Mouse (Mus musculus): ENCODE results near the gene Kcnmb4. TPM values are rescaled to one million over a fixed set of nuclear protein-coding genes. Genes with fewer than 3 reads are reported as not detected.

Gene Kcnmb4
- total RNA-seq, 2 experiments from 2014 or later, result 73.2 to 78.4 TPM

GRCm38 (mm10) chr10:116382826-116383685, 90.6 kb downstream of the Kcnmb4 start:
- TF ChIP-seq CTCF (conservative IDR thresholded peaks at IDR 0.05), result no peak
- H3K4me3 ChIP-seq, result no peak overlapping the region
- H3K27ac ChIP-seq, result no peak overlapping the region
- no peak for DNase-seq (ENCODE audit: low spot score in 2 of 2)

DNA sequence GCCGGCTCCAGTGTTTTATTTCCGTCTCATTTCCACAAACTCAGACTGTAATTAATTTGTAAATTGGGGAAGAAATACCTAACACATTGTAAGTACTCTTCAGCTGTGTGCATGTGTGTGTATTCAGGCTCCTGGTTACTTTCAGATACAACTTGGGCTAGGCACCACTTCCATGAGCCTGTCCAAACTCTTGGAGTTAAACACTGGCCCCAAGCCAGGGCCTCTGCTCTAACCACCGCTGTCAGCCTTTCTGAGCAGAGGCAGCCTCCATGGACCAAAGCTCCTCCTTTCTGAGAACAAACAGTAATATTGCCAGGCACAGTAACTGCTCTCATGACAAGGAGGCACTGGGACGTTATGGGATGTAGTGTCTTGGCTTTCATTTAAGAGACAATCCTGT, 96.8 kb downstream of the Kcnmb4 start:
- no peak for DNase-seq (ENCODE audit: low spot score in 2 of 2)
- H3K27ac ChIP-seq, result no peak overlapping the region
- H3K4me3 ChIP-seq, result no peak overlapping the region
- no peak for TF ChIP-seq CTCF (conservative IDR thresholded peaks at IDR 0.05)

DNA sequence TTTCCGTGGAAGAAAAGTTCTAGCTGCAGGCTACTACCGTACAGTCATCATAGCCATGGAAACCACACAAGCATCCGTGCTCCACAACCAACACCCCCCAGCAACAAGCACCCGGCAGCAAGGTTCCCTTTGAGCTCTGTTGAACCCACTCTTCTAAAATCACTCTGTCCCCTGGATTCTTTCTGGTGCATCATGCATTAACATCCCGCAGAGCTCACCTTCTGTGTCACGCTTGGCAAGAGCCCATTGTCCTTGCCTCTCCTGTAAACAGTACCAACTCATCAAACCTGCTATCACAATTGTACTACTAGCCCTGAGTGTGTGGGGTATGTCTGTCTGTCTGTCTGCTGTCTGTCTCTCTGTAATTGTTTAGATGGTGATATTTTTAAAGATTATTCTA, 99.6 kb downstream of the Kcnmb4 start:
- TF ChIP-seq CTCF (conservative IDR thresholded peaks at IDR 0.05), result no peak
- Histone ChIP-seq H3K4me3 (no peak overlapping the region), H3K27ac (no peak overlapping the region)
- no peak for DNase-seq (ENCODE audit: low spot score in 2 of 2)

- no peak for DNase-seq (ENCODE audit: low spot score in 2 of 2)
- H3K27ac ChIP-seq, result no peak overlapping the region
- TF ChIP-seq CTCF (conservative IDR thresholded peaks at IDR 0.05), result no peak
- no peak overlapping the region for H3K4me3 ChIP-seq
Measured at GRCm38 (mm10) chr10:116370991-116371725, 102.5 kb downstream of the Kcnmb4 start.

Other genes starting within 250 kb of the Kcnmb4 start
- gene Ptprb, start 198.4 kb downstream of the Kcnmb4 start, total RNA-seq (2021), result 10 to 100 TPM; 15.0 to 19.7 TPM
- 10 to 100 TPM; 87.5 to 92.5 TPM for gene Cnot2, start 107.6 kb upstream of the Kcnmb4 start, total RNA-seq (2021)

All from layer of hippocampus, adult 2 months (tissue).